Mouse (Mus musculus): ENCODE measurements at regions not wholly inside any gene's neighbourhood (a gene's known extent, or its start where the extent isn't known, plus 50 kb on each side); places are given as distances from the start of the nearest gene placed in this dataset.

- DNase-seq (ENCODE audit: low spot score) (no peak), ATAC-seq (ENCODE audit: insufficient number of reproducible peaks, low FRiP score, low TSS enrichment, low read depth) (no peak)
- H3K36me3 ChIP-seq (ENCODE audit: control insufficient read depth, insufficient read depth, low read length), result no peaks in the 10 kb centered on the region
- H3K9ac ChIP-seq (ENCODE audit: low read length), result no peak overlapping the region
- H3K4me1 ChIP-seq (ENCODE audit: control insufficient read depth, insufficient read depth, low read length), result peaks cover 3% of the 10 kb centered on the region; the same call in 1 of the 2 replicates
- no peak overlapping the region for H3K4me3 ChIP-seq (ENCODE audit: low read depth, low read length)
- no peaks in the 10 kb centered on the region for H3K9me3 ChIP-seq (ENCODE audit: control insufficient read depth, low read length)
- no peak overlapping the region for H3K27ac ChIP-seq (replicated peaks; ENCODE audit: low read depth, low read length)
- H3K4me2 ChIP-seq (ENCODE audit: low read depth, severe bottlenecking), result no peak overlapping the region
- WGBS, result 63% methylated on average over 9 of the region's 9 CpGs
- H3K27me3 ChIP-seq (ENCODE audit: control insufficient read depth, insufficient read depth, low read length), result no peaks in the 10 kb centered on the region
Observed at GRCm38 (mm10) chr13:44133436-44133835, 348.9 kb downstream of the Cd83 start.

GRCm38 (mm10) chr13:44141181-44141580, 356.6 kb downstream of the Cd83 start:
- H3K4me1 ChIP-seq (ENCODE audit: control insufficient read depth, insufficient read depth, low read length), result no peaks in the 10 kb centered on the region
- H3K27me3 ChIP-seq (ENCODE audit: control insufficient read depth, insufficient read depth, low read length), result no peaks in the 10 kb centered on the region
- no peaks in the 10 kb centered on the region; the same call in 1 of the 2 replicates for H3K9me3 ChIP-seq (ENCODE audit: control insufficient read depth, low read length)
- H3K27ac ChIP-seq (replicated peaks; ENCODE audit: low read depth, low read length), result no peak overlapping the region
- ATAC-seq (ENCODE audit: insufficient number of reproducible peaks, low FRiP score, low TSS enrichment, low read depth) (no peak), DNase-seq (ENCODE audit: low spot score) (no peak)
- H3K36me3 ChIP-seq (ENCODE audit: control insufficient read depth, insufficient read depth, low read length), result no peaks in the 10 kb centered on the region
- no peak overlapping the region for H3K4me3 ChIP-seq (ENCODE audit: low read depth, low read length)
- no peak overlapping the region for H3K9ac ChIP-seq (ENCODE audit: low read length)
- 90% methylated on average over 5 of the region's 5 CpGs for whole genome bisulfite sequencing
- no peak overlapping the region for H3K4me2 ChIP-seq (ENCODE audit: low read depth, severe bottlenecking)

GRCm38 (mm10) chr13:44145441-44145840, 360.9 kb downstream of the Cd83 start:
- no peak overlapping the region for H3K4me2 ChIP-seq (ENCODE audit: low read depth, severe bottlenecking)
- H3K4me3 ChIP-seq (ENCODE audit: low read depth, low read length), result no peak overlapping the region
- H3K27ac ChIP-seq (replicated peaks; ENCODE audit: low read depth, low read length), result no peak overlapping the region
- no peaks in the 10 kb centered on the region; the same call in 1 of the 2 replicates for H3K9me3 ChIP-seq (ENCODE audit: control insufficient read depth, low read length)
- no peak for ATAC-seq (ENCODE audit: insufficient number of reproducible peaks, low FRiP score, low TSS enrichment, low read depth)
- WGBS, result 89% methylated on average over 4 of the region's 4 CpGs
- H3K36me3 ChIP-seq (ENCODE audit: control insufficient read depth, insufficient read depth, low read length), result no peaks in the 10 kb centered on the region
- no peaks in the 10 kb centered on the region for H3K27me3 ChIP-seq (ENCODE audit: control insufficient read depth, insufficient read depth, low read length)
- no peak overlapping the region for H3K9ac ChIP-seq (ENCODE audit: low read length)
- no peak for DNase-seq (ENCODE audit: low spot score)
- no peaks in the 10 kb centered on the region for H3K4me1 ChIP-seq (ENCODE audit: control insufficient read depth, insufficient read depth, low read length)

GRCm38 (mm10) chr13:44147841-44148240, 363.3 kb downstream of the Cd83 start:
- Histone ChIP-seq H3K9ac (ENCODE audit: low read length) (no peak overlapping the region), H3K4me1 (ENCODE audit: control insufficient read depth, insufficient read depth, low read length) (no peaks in the 10 kb centered on the region), H3K4me3 (ENCODE audit: low read depth, low read length) (no peak overlapping the region), H3K27ac (replicated peaks; ENCODE audit: low read depth, low read length) (no peak overlapping the region), H3K27me3 (ENCODE audit: control insufficient read depth, insufficient read depth, low read length) (no peaks in the 10 kb centered on the region), H3K9me3 (ENCODE audit: control insufficient read depth, low read length) (no peaks in the 10 kb centered on the region; the same call in 1 of the 2 replicates), H3K4me2 (ENCODE audit: low read depth, severe bottlenecking) (no peak overlapping the region), H3K36me3 (ENCODE audit: control insufficient read depth, insufficient read depth, low read length) (no peaks in the 10 kb centered on the region)
- DNase-seq (ENCODE audit: low spot score) (no peak), ATAC-seq (ENCODE audit: insufficient number of reproducible peaks, low FRiP score, low TSS enrichment, low read depth) (no peak)
- 83% methylated on average over 5 of the region's 5 CpGs for WGBS

GRCm38 (mm10) chr13:44149499-44149898, 364.9 kb downstream of the Cd83 start:
- no peak for ATAC-seq (ENCODE audit: insufficient number of reproducible peaks, low FRiP score, low TSS enrichment, low read depth)
- WGBS, result 88% methylated on average over 3 of the region's 3 CpGs
- Histone ChIP-seq H3K9me3 (ENCODE audit: control insufficient read depth, low read length) (no peaks in the 10 kb centered on the region; the same call in 1 of the 2 replicates), H3K36me3 (ENCODE audit: control insufficient read depth, insufficient read depth, low read length) (no peaks in the 10 kb centered on the region), H3K4me2 (ENCODE audit: low read depth, severe bottlenecking) (no peak overlapping the region), H3K4me3 (ENCODE audit: low read depth, low read length) (no peak overlapping the region), H3K27ac (replicated peaks; ENCODE audit: low read depth, low read length) (no peak overlapping the region), H3K27me3 (ENCODE audit: control insufficient read depth, insufficient read depth, low read length) (no peaks in the 10 kb centered on the region), H3K4me1 (ENCODE audit: control insufficient read depth, insufficient read depth, low read length) (no peaks in the 10 kb centered on the region), H3K9ac (ENCODE audit: low read length) (no peak overlapping the region)
- DNase-seq (ENCODE audit: low spot score), result no peak

DNA sequence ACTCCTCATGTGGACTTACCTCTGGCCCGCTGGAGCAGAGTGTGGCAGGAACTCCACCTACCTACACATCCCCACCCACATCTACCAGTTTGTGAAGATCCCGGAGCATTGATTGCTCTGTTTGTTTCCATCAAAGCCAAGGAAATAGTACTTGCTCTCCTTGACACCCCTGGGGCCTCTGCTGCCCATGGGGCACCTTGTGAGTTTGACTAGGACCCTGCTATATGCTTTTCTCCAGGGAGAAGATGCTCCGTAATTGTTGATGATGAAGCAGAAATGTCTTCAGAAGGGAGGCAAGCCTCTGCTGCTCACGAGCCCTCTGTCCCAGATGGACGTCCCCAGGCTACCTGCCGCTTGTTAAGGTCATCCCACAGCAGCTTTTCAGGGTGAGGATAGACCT, 367.0 kb downstream of the Cd83 start:
- no peak overlapping the region for H3K4me3 ChIP-seq (ENCODE audit: low read depth, low read length)

GRCm38 (mm10) chr13:44152806-44153613, 368.4 kb downstream of the Cd83 start:
- Histone ChIP-seq H3K36me3 (ENCODE audit: control insufficient read depth, insufficient read depth, low read length) (no peaks in the 10 kb centered on the region), H3K9me3 (ENCODE audit: control insufficient read depth, low read length) (no peaks in the 10 kb centered on the region; the same call in 1 of the 2 replicates), H3K4me3 (ENCODE audit: low read depth, low read length) (no peak overlapping the region), H3K27me3 (ENCODE audit: control insufficient read depth, insufficient read depth, low read length) (no peaks in the 10 kb centered on the region), H3K4me1 (ENCODE audit: control insufficient read depth, insufficient read depth, low read length) (no peaks in the 10 kb centered on the region), H3K27ac (replicated peaks; ENCODE audit: low read depth, low read length) (no peak overlapping the region), H3K9ac (ENCODE audit: low read length) (no peak overlapping the region), H3K4me2 (ENCODE audit: low read depth, severe bottlenecking) (no peak overlapping the region)
- no peak for DNase-seq (ENCODE audit: low spot score)
- 56% methylated on average over 10 of the region's 10 CpGs for WGBS
- ATAC-seq (ENCODE audit: insufficient number of reproducible peaks, low FRiP score, low TSS enrichment, low read depth), result no peak

More for the DNA sequence above, 367.0 kb downstream of the Cd83 start:
- no peak overlapping the region for H3K9ac ChIP-seq (ENCODE audit: low read length)
- H3K27me3 ChIP-seq (ENCODE audit: control insufficient read depth, insufficient read depth, low read length), result no peaks in the 10 kb centered on the region
- WGBS, result 78% methylated on average over 6 of the region's 6 CpGs
- DNase-seq (ENCODE audit: low spot score) (no peak), ATAC-seq (ENCODE audit: insufficient number of reproducible peaks, low FRiP score, low TSS enrichment, low read depth) (no peak)
- H3K4me2 ChIP-seq (ENCODE audit: low read depth, severe bottlenecking), result no peak overlapping the region
- no peaks in the 10 kb centered on the region for H3K36me3 ChIP-seq (ENCODE audit: control insufficient read depth, insufficient read depth, low read length)
- H3K9me3 ChIP-seq (ENCODE audit: control insufficient read depth, low read length), result no peaks in the 10 kb centered on the region; the same call in 1 of the 2 replicates
- no peaks in the 10 kb centered on the region for H3K4me1 ChIP-seq (ENCODE audit: control insufficient read depth, insufficient read depth, low read length)
- no peak overlapping the region for H3K27ac ChIP-seq (replicated peaks; ENCODE audit: low read depth, low read length)

DNA sequence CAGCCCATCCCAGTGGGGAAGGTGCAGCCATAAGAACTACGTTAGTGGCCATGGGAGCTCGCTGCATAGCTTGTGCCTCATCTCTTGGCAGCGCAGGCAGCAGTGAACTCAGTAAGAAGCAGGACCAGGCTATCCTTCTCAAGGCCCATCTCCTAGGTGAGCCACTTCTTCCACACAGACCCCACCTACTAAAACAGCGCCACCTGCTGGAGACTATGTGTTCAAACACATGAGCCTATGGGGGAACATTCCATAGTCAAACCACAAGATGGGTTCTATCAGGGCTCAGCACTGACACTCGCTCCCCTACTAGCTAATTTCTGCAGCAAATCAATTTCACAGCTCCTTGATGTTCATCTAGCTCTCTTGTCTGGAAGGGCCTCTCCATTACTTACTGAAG, 369.2 kb downstream of the Cd83 start:
- H3K9ac ChIP-seq (ENCODE audit: low read length), result no peak overlapping the region
- no peak overlapping the region for H3K4me2 ChIP-seq (ENCODE audit: low read depth, severe bottlenecking)
- H3K27ac ChIP-seq (replicated peaks; ENCODE audit: low read depth, low read length), result no peak overlapping the region
- ATAC-seq (ENCODE audit: insufficient number of reproducible peaks, low FRiP score, low TSS enrichment, low read depth) (no peak), DNase-seq (ENCODE audit: low spot score) (no peak)
- WGBS, result 90% methylated on average over 5 of the region's 5 CpGs
- no peaks in the 10 kb centered on the region for H3K27me3 ChIP-seq (ENCODE audit: control insufficient read depth, insufficient read depth, low read length)
- no peak overlapping the region for H3K4me3 ChIP-seq (ENCODE audit: low read depth, low read length)
- H3K36me3 ChIP-seq (ENCODE audit: control insufficient read depth, insufficient read depth, low read length), result no peaks in the 10 kb centered on the region
- no peaks in the 10 kb centered on the region for H3K4me1 ChIP-seq (ENCODE audit: control insufficient read depth, insufficient read depth, low read length)
- no peaks in the 10 kb centered on the region; the same call in 1 of the 2 replicates for H3K9me3 ChIP-seq (ENCODE audit: control insufficient read depth, low read length)
